In genomic region chr10:21866504-21866903, GRCm38 (mm10) we compare ENCODE assay signal across 22 mouse cellular contexts. TPM values are rescaled to one million over a fixed set of nuclear protein-coding genes. Genes with fewer than 3 reads are reported as not detected.
DNase-seq lines count a peak whose midpoint lies in the region; ATAC-seq lines count a peak whose summit lies in the region.
"Had no signal": no experiment of that assay in that cellular context is flagged by ENCODE, and none has a peak within 500 bp of the region (broad histone marks: within the 10 kb centered on the region; RNA-seq: fewer than 3 reads in every experiment).

No protein-coding gene starts in this region.

- H3K4me3 ChIP-seq in kidney, embryonic 16.5 days (ENCODE audit: low read length) = no peak overlapping the region
- no peak overlapping the region for H3K4me3 ChIP-seq in embryonic facial prominence, embryonic 11.5 days (ENCODE audit: low read depth, low read length)
- no peak overlapping the region for H3K4me3 ChIP-seq in forebrain, embryonic 15.5 days
- H3K4me3 ChIP-seq: embryonic facial prominence, embryonic 15.5 days; heart, embryonic 10.5 days; hindbrain, embryonic 13.5 days; left cerebral cortex, adult 2 months; liver, embryonic 12.5 days had no signal

- no peaks in the 10 kb centered on the region for H3K27me3 ChIP-seq in kidney, embryonic 16.5 days (ENCODE audit: insufficient read depth, low read length)
- no peaks in the 10 kb centered on the region for H3K27me3 ChIP-seq in embryonic facial prominence, embryonic 11.5 days (ENCODE audit: control insufficient read depth, insufficient read depth, low read length)
- no peaks in the 10 kb centered on the region for H3K27me3 ChIP-seq in forebrain, embryonic 15.5 days
- H3K27me3 ChIP-seq: embryonic facial prominence, embryonic 15.5 days; hindbrain, embryonic 13.5 days; liver, embryonic 12.5 days had no signal

- ATAC-seq in kidney, embryonic 16.5 days (ENCODE audit: low FRiP score, low TSS enrichment) = peak; percentile 61
- ATAC-seq in embryonic facial prominence, embryonic 11.5 days (replicated peaks; ENCODE audit: insufficient number of reproducible peaks, low FRiP score, low TSS enrichment, low read depth) = peak; percentile 70; the same call in 1 of the 2 replicates
- ATAC-seq in forebrain, embryonic 15.5 days (replicated peaks) = no peak
- ATAC-seq: activated CD4-positive, CD25-positive, alpha-beta regulatory T cell, adult 4 months; forebrain, postnatal 0 days; liver, embryonic 12.5 days had no signal

- 23% methylated on average over 4 of the region's 4 CpGs for WGBS in kidney, embryonic 16.5 days
- 34% methylated on average over 4 of the region's 4 CpGs for WGBS in embryonic facial prominence, embryonic 11.5 days
- 46% methylated on average over 4 of the region's 4 CpGs for WGBS in forebrain, embryonic 15.5 days

- no peaks in the 10 kb centered on the region for H3K36me3 ChIP-seq in kidney, embryonic 16.5 days (ENCODE audit: insufficient read depth, low read length)
- no peaks in the 10 kb centered on the region for H3K36me3 ChIP-seq in embryonic facial prominence, embryonic 11.5 days (replicated peaks; ENCODE audit: control insufficient read depth, insufficient read depth, low read depth, low read length)
- H3K36me3 ChIP-seq in forebrain, embryonic 15.5 days = no peaks in the 10 kb centered on the region
- H3K36me3 ChIP-seq: embryonic facial prominence, embryonic 15.5 days; heart, embryonic 10.5 days; hindbrain, embryonic 13.5 days; liver, embryonic 12.5 days had no signal

- H3K27ac ChIP-seq in kidney, embryonic 16.5 days (ENCODE audit: low read length) = no peak overlapping the region
- no peak overlapping the region for H3K27ac ChIP-seq in embryonic facial prominence, embryonic 11.5 days (replicated peaks; ENCODE audit: low read depth, low read length)
- H3K27ac ChIP-seq in forebrain, embryonic 15.5 days (replicated peaks) = no peak overlapping the region
- H3K27ac ChIP-seq: embryonic facial prominence, embryonic 15.5 days; heart, embryonic 10.5 days; hindbrain, embryonic 13.5 days; kidney, postnatal 0 days; left cerebral cortex, adult 2 months; liver, embryonic 12.5 days had no signal

- H3K4me1 ChIP-seq in kidney, embryonic 16.5 days (ENCODE audit: insufficient read depth, low read length) = no peaks in the 10 kb centered on the region
- no peaks in the 10 kb centered on the region for H3K4me1 ChIP-seq in embryonic facial prominence, embryonic 11.5 days (ENCODE audit: control insufficient read depth, insufficient read depth, low read length)
- no peaks in the 10 kb centered on the region for H3K4me1 ChIP-seq in forebrain, embryonic 15.5 days
- H3K4me1 ChIP-seq: embryonic facial prominence, embryonic 15.5 days; hindbrain, embryonic 13.5 days had no signal

- no peak overlapping the region for H3K9ac ChIP-seq in kidney, embryonic 16.5 days (replicated peaks; ENCODE audit: low read length)
- H3K9ac ChIP-seq in embryonic facial prominence, embryonic 11.5 days (replicated peaks; ENCODE audit: low read length) = no peak overlapping the region
- H3K9ac ChIP-seq in forebrain, embryonic 15.5 days (replicated peaks) = no peak overlapping the region
- H3K9ac ChIP-seq: embryonic facial prominence, embryonic 15.5 days; forebrain, postnatal 0 days; hindbrain, embryonic 13.5 days; liver, embryonic 12.5 days; lung, embryonic 14.5 days had no signal

- H3K4me2 ChIP-seq in kidney, embryonic 16.5 days (replicated peaks; ENCODE audit: low read depth, low read length) = no peak overlapping the region
- no peak overlapping the region for H3K4me2 ChIP-seq in embryonic facial prominence, embryonic 11.5 days (ENCODE audit: low read depth, low read length)
- H3K4me2 ChIP-seq in forebrain, embryonic 15.5 days (replicated peaks) = no peak overlapping the region
- H3K4me2 ChIP-seq: embryonic facial prominence, embryonic 15.5 days; hindbrain, embryonic 13.5 days; liver, embryonic 12.5 days; lung, embryonic 14.5 days had no signal

- peak; percentile 55 for DNase-seq in cerebellum, adult 9-11 months
- DNase-seq in cerebellum, adult 11-12 months = no peak
- no peak for DNase-seq in kidney, adult 9 months
- peak; percentile 19 for DNase-seq in 3T3-L1 (ENCODE audit: low read depth, low spot score)
- peak; percentile 54 for DNase-seq in embryonic facial prominence, embryonic 11.5 days (ENCODE audit: low spot score)
- no peak for DNase-seq in layer of hippocampus, adult 18-20 months (ENCODE audit: low spot score in 2 of 2)
- DNase-seq: adrenal gland, postnatal 10 days; forebrain, postnatal 0 days; left cerebral cortex, postnatal 4 days; lung, embryonic 14.5 days; lung, postnatal 4 days; right cerebral cortex, postnatal 4 days; thymus, postnatal 25 days had no signal

- no peaks in the 10 kb centered on the region for H3K9me3 ChIP-seq in kidney, embryonic 16.5 days (ENCODE audit: low read length)
- no peaks in the 10 kb centered on the region for H3K9me3 ChIP-seq in embryonic facial prominence, embryonic 11.5 days (replicated peaks; ENCODE audit: control insufficient read depth, low read length)
- H3K9me3 ChIP-seq in forebrain, embryonic 15.5 days = no peaks in the 10 kb centered on the region
- H3K9me3 ChIP-seq: embryonic facial prominence, embryonic 15.5 days; heart, embryonic 10.5 days; hindbrain, embryonic 13.5 days; liver, embryonic 12.5 days had no signal

RNA-seq across cellular contexts. Expression of gene Sgk1, which starts 15.5 kb away (rescaled TPM):
- 93.0 and 105 TPM in 2 replicates for polyA plus RNA-seq in kidney, embryonic 16.5 days (2015; fragmentation: Nextera tagmentation; extraction: Ambion mirVana)
- 40.2 and 42.9 TPM in 2 replicates for polyA plus RNA-seq in embryonic facial prominence, embryonic 11.5 days (2014; fragmentation: Nextera tagmentation; extraction: Ambion mirVana)
- total RNA-seq in layer of hippocampus, adult 18-20 months (2021) = 100 to 1,000 TPM in 1 of 2 experiments, 10 to 100 TPM in 1; 88.8 to 199 TPM
- 27.1 and 28.7 TPM in 2 replicates for polyA plus RNA-seq in forebrain, embryonic 15.5 days (2015; fragmentation: Nextera tagmentation; extraction: Ambion mirVana)

Comparison
In these comparisons a context has a peak if more than half of its experiments do, and no peak if none do; other contexts are left out.
1. DNase-seq: peak in cerebellum, adult 9-11 months (single experiment), 3T3-L1 (single experiment) and embryonic facial prominence, embryonic 11.5 days (single experiment); none in cerebellum, adult 11-12 months (single experiment), kidney, adult 9 months (single experiment) and layer of hippocampus, adult 18-20 months (0 of 2).